Mouse (Mus musculus) heart, embryonic 13.5 days (tissue): ENCODE data around the gene Morn1. TPM values are rescaled to one million over a fixed set of nuclear protein-coding genes. Genes with fewer than 3 reads are reported as not detected.

ENCODE experiments used
- ATAC-seq: fragments of 200-750 bp; cut with Nextera tagmentation; 2 replicates; pipeline ENCODE4 v1.8.0; 2017; ENCODE audit warnings: moderate TSS enrichment; ENCODE audit not compliant: insufficient number of reproducible peaks, low FRiP score, low TSS enrichment; ENCODE audit errors: extremely low read depth
- H3K27ac ChIP-seq: fragments of 300-500 bp; sonication (generic); replicated peaks from 2 replicates; pipeline ENCODE4 v1.5.1; 2015; ENCODE audit warnings: moderate library complexity, mild to moderate bottlenecking, inconsistent platforms
- H3K27me3 ChIP-seq: fragments of 300-500 bp; sonication (generic); replicated peaks from 2 replicates; pipeline ENCODE4 v1.6.1; 2015; ENCODE audit warnings: mild to moderate bottlenecking, inconsistent platforms
- H3K36me3 ChIP-seq: fragments of 300-500 bp; sonication (generic); 2 replicates; pipeline ENCODE4 v1.6.1; 2015; ENCODE audit warnings: mild to moderate bottlenecking, inconsistent platforms
- H3K4me1 ChIP-seq: fragments of 300-500 bp; sonication (generic); 2 replicates; pipeline ENCODE4 v1.6.1; 2015; ENCODE audit warnings: inconsistent platforms
- H3K4me2 ChIP-seq: fragments of 300-500 bp; sonication (generic); 2 replicates; pipeline ENCODE4 v1.6.1; 2015; ENCODE audit warnings: inconsistent platforms, mild to moderate bottlenecking, moderate library complexity
- H3K4me3 ChIP-seq: fragments of 300-500 bp; sonication (generic); 2 replicates; pipeline ENCODE4 v1.5.1; 2015; ENCODE audit warnings: moderate library complexity, mild to moderate bottlenecking, inconsistent platforms
- H3K9ac ChIP-seq: fragments of 300-500 bp; sonication (generic); 2 replicates; pipeline ENCODE4 v1.6.1; 2015; ENCODE audit warnings: inconsistent platforms, mild to moderate bottlenecking, moderate library complexity
- H3K9me3 ChIP-seq: fragments of 300-500 bp; sonication (generic); 2 replicates; pipeline ENCODE4 v1.6.1; 2016; ENCODE audit warnings: inconsistent platforms
- WGBS: fragments of 180-500 bp; shearing (Covaris S2); methylation state at CpG from one replicate; pipeline ENCODE4 v1.1.7; 2015; ENCODE audit warnings: mixed read lengths; 5-methylcytosine and 5-hydroxymethylcytosine counted together
- polyA plus RNA-seq: library from polyadenylated mRNA; unstranded; fragments of >200 nt; fragmentation: Nextera tagmentation; extraction: Ambion mirVana; gene quantifications from 2 replicates; pipeline ENCODE4 v1.2.1, GENCODE M21; 2015

Morn1 gene
- polyA plus RNA-seq, 1 experiment from 2014 or later: 2.1 TPM

- peak overlapping the region; percentile 85 for H3K27ac ChIP-seq
- H3K4me1 ChIP-seq: peaks cover 55% of the 10 kb centered on the region
- H3K9ac ChIP-seq: peak overlapping the region; percentile 87
- H3K4me2 ChIP-seq: peak overlapping the region; percentile 85
- H3K27me3 ChIP-seq: no peaks in the 10 kb centered on the region
- no peaks in the 10 kb centered on the region for H3K9me3 ChIP-seq
- WGBS: 34% methylated on average over 4 of the region's 4 CpGs
- peaks cover 43% of the 10 kb centered on the region for H3K36me3 ChIP-seq
- no peak overlapping the region for H3K4me3 ChIP-seq
- no peak for ATAC-seq
Measured at GRCm38 (mm10) chr4:155151845-155152244, 65.5 kb downstream of the Morn1 start.

GRCm38 (mm10) chr4:155152476-155152875 is 66.1 kb downstream of the Morn1 start:
- Histone ChIP-seq H3K4me3 (no peak overlapping the region), H3K4me2 (no peak overlapping the region), H3K27ac (peak overlapping the region; percentile 85; the same call in 1 of the 2 replicates), H3K9me3 (no peaks in the 10 kb centered on the region), H3K27me3 (no peaks in the 10 kb centered on the region), H3K36me3 (peaks cover 50% of the 10 kb centered on the region), H3K9ac (0 out of 2 replicates have a peak overlapping the region, but pooled peaks have one; percentile 87), H3K4me1 (peaks cover 55% of the 10 kb centered on the region)
- no peak for ATAC-seq
- WGBS: 85% methylated on average over 6 of the region's 6 CpGs

GRCm38 (mm10) chr4:155153389-155154072 is 67.2 kb downstream of the Morn1 start:
- 76% methylated on average over 3 of the region's 3 CpGs for WGBS
- H3K36me3 ChIP-seq: peaks cover 60% of the 10 kb centered on the region
- H3K9me3 ChIP-seq: no peaks in the 10 kb centered on the region
- peaks cover 57% of the 10 kb centered on the region for H3K4me1 ChIP-seq
- no peaks in the 10 kb centered on the region for H3K27me3 ChIP-seq
- H3K27ac ChIP-seq: no peak overlapping the region
- H3K4me2 ChIP-seq: no peak overlapping the region
- H3K4me3 ChIP-seq: no peak overlapping the region
- no peak overlapping the region for H3K9ac ChIP-seq
- ATAC-seq: no peak

- Histone ChIP-seq H3K27ac (no peak overlapping the region), H3K36me3 (peaks cover 75% of the 10 kb centered on the region)
- WGBS: 60% methylated on average over 11 of the region's 11 CpGs
Measured at GRCm38 (mm10) chr4:155154986-155155385, 68.6 kb downstream of the Morn1 start.

GRCm38 (mm10) chr4:155156734-155157133 is 70.4 kb downstream of the Morn1 start:
- Histone ChIP-seq H3K4me3 (no peak overlapping the region), H3K4me1 (peaks cover 47% of the 10 kb centered on the region), H3K36me3 (peaks cover 79% of the 10 kb centered on the region), H3K4me2 (no peak overlapping the region), H3K9ac (no peak overlapping the region), H3K27me3 (no peaks in the 10 kb centered on the region), H3K9me3 (no peaks in the 10 kb centered on the region), H3K27ac (no peak overlapping the region)
- no peak for ATAC-seq
- WGBS: 88% methylated on average over 17 of the region's 17 CpGs

More at GRCm38 (mm10) chr4:155154986-155155385, 68.6 kb downstream of the Morn1 start:
- Histone ChIP-seq H3K27me3 (no peaks in the 10 kb centered on the region), H3K9ac (peak overlapping the region; percentile 14; the same call in 1 of the 2 replicates), H3K4me3 (no peak overlapping the region), H3K4me2 (no peak overlapping the region), H3K9me3 (no peaks in the 10 kb centered on the region), H3K4me1 (peaks cover 50% of the 10 kb centered on the region)
- no peak for ATAC-seq

GRCm38 (mm10) chr4:155157871-155158542 is 71.6 kb downstream of the Morn1 start:
- Histone ChIP-seq H3K27me3 (no peaks in the 10 kb centered on the region), H3K9me3 (no peaks in the 10 kb centered on the region), H3K27ac (no peak overlapping the region), H3K36me3 (peaks cover 72% of the 10 kb centered on the region), H3K4me1 (peaks cover 49% of the 10 kb centered on the region), H3K4me3 (no peak overlapping the region), H3K9ac (peak overlapping the region; percentile 30; the same call in 1 of the 2 replicates), H3K4me2 (no peak overlapping the region)
- ATAC-seq: no peak
- WGBS: 82% methylated on average over 27 of the region's 27 CpGs

- Histone ChIP-seq H3K36me3 (peaks cover 68% of the 10 kb centered on the region), H3K4me2 (no peak overlapping the region), H3K9ac (peak overlapping the region; percentile 30; the same call in 1 of the 2 replicates), H3K27me3 (no peaks in the 10 kb centered on the region), H3K27ac (no peak overlapping the region), H3K9me3 (no peaks in the 10 kb centered on the region), H3K4me3 (no peak overlapping the region), H3K4me1 (peaks cover 54% of the 10 kb centered on the region)
- whole genome bisulfite sequencing: 57% methylated on average over 8 of the region's 8 CpGs
- ATAC-seq: no peak
Measured at GRCm38 (mm10) chr4:155158543-155158917, 72.2 kb downstream of the Morn1 start.

- Histone ChIP-seq H3K4me1 (peaks cover 87% of the 10 kb centered on the region), H3K9ac (peak overlapping the region; percentile 55), H3K4me2 (peak overlapping the region; percentile 13; the same call in 1 of the 2 replicates), H3K27ac (peak overlapping the region; percentile 84), H3K4me3 (no peak overlapping the region), H3K36me3 (peaks cover 32% of the 10 kb centered on the region), H3K27me3 (no peaks in the 10 kb centered on the region), H3K9me3 (no peaks in the 10 kb centered on the region)
- ATAC-seq: no peak
- WGBS: 64% methylated on average over 7 of the region's 7 CpGs
Measured at GRCm38 (mm10) chr4:155162433-155163319, 76.3 kb downstream of the Morn1 start.

- Histone ChIP-seq H3K9me3 (no peaks in the 10 kb centered on the region), H3K9ac (peak overlapping the region; percentile 55), H3K27ac (peak overlapping the region; percentile 84), H3K27me3 (no peaks in the 10 kb centered on the region), H3K4me3 (no peak overlapping the region), H3K36me3 (peaks cover 26% of the 10 kb centered on the region), H3K4me2 (peak overlapping the region; percentile 13; the same call in 1 of the 2 replicates), H3K4me1 (peaks cover 88% of the 10 kb centered on the region)
- no peak for ATAC-seq
- 32% methylated on average over 4 of the region's 4 CpGs for WGBS
Measured at GRCm38 (mm10) chr4:155163320-155163651, 76.9 kb downstream of the Morn1 start.

- H3K27me3 ChIP-seq: no peaks in the 10 kb centered on the region
- H3K9ac ChIP-seq: peak overlapping the region; percentile 55; the same call in 1 of the 2 replicates
- peaks cover 88% of the 10 kb centered on the region for H3K4me1 ChIP-seq
- 68% methylated on average over 8 of the region's 8 CpGs for WGBS
- ATAC-seq: no peak
- no peak overlapping the region for H3K4me3 ChIP-seq
- no peaks in the 10 kb centered on the region for H3K9me3 ChIP-seq
- peaks cover 22% of the 10 kb centered on the region for H3K36me3 ChIP-seq
- no peak overlapping the region for H3K4me2 ChIP-seq
- H3K27ac ChIP-seq: peak overlapping the region; percentile 84
Measured at GRCm38 (mm10) chr4:155163685-155164084, 77.3 kb downstream of the Morn1 start.

- WGBS: 30% methylated on average over 6 of the region's 6 CpGs
- peak overlapping the region; percentile 84 for H3K27ac ChIP-seq
- peak; percentile 60 for ATAC-seq
- H3K27me3 ChIP-seq: no peaks in the 10 kb centered on the region
- no peak overlapping the region for H3K4me3 ChIP-seq
- peak overlapping the region; percentile 17 for H3K4me2 ChIP-seq
- H3K9ac ChIP-seq: peak overlapping the region; percentile 1; the same call in 1 of the 2 replicates
- H3K4me1 ChIP-seq: peaks cover 91% of the 10 kb centered on the region
- no peaks in the 10 kb centered on the region for H3K9me3 ChIP-seq
- H3K36me3 ChIP-seq: peaks cover 13% of the 10 kb centered on the region
Measured at GRCm38 (mm10) chr4:155164550-155164949, 78.2 kb downstream of the Morn1 start.
